Mouse (Mus musculus) mature B cell (primary cell): Measurements from ENCODE around the gene Asb16.

Experiments used
- in situ Hi-C: fragments of 300-500 bp; cut with MboI; formaldehyde crosslinking; loops from 2 replicates; pipeline ENCODE4 v1.14.3; 2019

The Asb16 gene

DNA sequence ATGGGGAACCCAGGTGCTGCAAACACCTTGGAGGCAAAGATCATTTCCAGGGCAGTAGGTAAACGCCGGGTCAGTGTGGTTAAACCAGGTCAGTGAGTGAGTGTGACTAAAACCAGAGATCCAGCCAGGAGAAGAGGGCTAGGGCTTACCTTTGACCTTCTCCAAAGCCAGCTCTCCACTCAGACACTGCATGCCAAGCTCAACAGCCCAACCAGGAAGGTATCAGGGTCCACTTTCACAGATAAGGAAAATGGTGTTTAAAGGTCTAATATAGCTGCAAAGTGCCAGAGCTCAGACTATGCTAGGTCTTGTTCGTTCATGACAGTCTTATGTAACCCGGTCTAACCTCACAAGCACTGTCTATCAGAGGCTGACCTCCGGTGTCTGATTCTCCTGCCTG lies 27.3 kb upstream of the Asb16 start:
- in situ Hi-C loops: no loop called here

- in situ Hi-C loops: no loop called here
Measured at GRCm38 (mm10) chr11:102241874-102242273, 26.7 kb upstream of the Asb16 start.

GRCm38 (mm10) chr11:102244926-102245449 lies 23.6 kb upstream of the Asb16 start:
- in situ Hi-C loops: no loop called here

DNA sequence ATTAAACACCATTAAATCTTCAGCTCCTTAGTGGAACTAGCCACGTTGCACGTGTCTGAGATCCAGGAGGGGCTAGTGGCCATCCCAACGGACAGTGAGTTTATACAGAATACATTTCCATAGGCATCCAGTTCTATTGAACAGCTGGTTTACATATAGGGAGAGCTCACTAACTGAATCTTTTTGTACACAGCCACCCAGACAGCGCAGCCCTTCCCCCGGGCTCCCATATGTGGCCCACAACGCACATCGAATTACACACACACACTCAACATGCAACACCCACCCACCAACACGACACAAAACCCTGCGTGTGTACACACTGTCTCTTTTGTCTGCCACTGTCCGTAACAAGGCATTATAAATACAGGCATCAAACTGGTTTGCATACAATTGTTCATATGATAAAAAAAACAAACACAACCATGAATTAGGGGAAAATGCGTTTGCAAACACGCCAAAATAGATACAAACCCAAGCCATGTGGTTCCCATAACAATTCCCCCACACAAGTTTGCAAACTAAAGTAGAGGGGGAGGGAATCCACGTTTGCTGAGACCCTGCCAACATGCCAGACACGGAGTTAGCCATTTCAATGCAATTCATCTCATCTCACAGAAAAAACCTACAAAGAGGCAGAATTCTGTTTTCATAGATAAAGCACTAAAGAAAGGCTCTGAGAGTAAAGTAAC lies 22.8 kb upstream of the Asb16 start:
- in situ Hi-C loops: no loop called here

DNA sequence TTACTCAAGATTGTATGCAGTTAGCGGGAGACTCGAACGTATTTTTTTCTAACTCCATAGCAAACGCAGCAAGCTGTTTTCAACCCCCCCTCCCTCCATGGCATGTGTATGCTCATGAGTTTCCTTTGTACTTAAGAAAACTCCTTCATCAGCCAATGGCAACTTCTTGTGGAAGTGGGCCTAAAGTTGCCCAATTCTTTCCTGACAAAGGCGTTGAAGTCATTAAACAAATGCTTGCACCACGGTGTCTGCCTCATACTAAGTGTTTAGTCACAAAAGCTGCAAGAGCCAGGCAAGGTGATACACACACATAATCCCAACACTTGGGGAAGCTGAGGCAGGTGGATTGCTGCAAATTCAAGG lies 22.3 kb upstream of the Asb16 start:
- in situ Hi-C loops: no loop called here

DNA sequence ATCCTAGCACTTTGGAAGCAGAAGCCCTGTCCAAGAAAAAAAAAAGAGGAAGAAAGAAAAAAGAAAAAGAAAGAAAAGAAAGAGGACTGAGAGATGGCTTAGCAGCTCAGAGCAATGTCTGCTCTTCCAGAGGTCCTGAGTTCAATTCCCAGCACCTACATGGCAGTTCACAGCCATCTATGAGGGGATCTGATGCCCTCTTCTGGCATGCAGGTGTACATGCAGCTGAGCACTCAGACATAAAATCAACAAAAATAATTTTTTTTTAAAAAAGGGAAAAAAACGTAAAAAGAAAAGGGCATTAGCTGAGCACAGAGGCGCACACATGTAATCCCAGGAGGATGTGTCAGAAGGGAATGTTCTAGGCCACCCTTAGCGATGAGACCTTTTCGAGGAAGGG lies 21.7 kb upstream of the Asb16 start:
- in situ Hi-C loops: no loop called here

- in situ Hi-C loops: no loop called here
Measured at GRCm38 (mm10) chr11:102248630-102249230, 19.8 kb upstream of the Asb16 start, which contains the start of gene BC030867. BC030867 (plus strand) TSS chr11:102248882.

- in situ Hi-C loops: no loop called here
Measured at GRCm38 (mm10) chr11:102249351-102250090, 19.0 kb upstream of the Asb16 start.

DNA sequence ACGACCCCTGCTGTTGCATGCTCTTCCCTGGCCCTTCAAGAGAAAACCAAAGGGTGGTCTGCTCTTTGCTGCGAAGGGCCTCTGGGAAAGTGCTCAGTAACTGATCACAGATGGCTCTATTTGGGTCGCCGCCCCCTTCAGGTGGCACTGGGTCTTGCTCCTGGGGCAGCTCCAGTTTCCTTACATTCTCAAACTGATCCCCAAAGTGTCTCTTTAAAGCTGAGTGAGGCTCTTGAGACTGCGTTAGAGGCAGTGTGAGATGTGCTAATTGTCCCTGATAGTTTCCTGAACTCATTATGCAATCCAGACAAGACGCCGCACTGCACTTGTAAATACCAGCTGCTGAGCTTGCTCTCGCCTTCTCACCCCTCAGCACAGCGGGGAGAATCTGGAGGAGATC lies 11.0 kb upstream of the Asb16 start:
- in situ Hi-C loops: no loop called here

GRCm38 (mm10) chr11:102258095-102258494 lies 10.4 kb upstream of the Asb16 start:
- in situ Hi-C loops: no loop called here

GRCm38 (mm10) chr11:102258521-102258920 lies 10.0 kb upstream of the Asb16 start:
- in situ Hi-C loops: no loop called here

DNA sequence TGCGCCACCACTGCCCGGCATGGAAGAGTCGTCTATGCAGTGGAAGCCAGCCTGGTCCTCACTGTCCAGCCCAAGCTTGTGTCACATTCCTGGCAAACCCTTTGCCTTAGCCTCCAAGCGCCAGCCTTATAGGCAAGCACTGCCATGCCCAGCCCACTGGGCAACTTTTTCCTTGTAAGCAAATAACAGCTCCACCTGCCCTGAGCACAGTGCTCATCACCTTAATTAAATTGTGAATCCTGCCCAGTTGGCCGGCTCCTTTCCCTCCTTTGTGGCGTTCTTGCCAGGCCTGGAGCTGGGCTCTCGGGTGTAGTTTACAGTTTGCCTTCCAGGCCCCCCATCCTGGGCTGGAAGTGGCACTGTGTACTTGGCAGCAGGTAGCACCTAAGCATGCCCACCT lies 5.3 kb upstream of the Asb16 start:
- in situ Hi-C loops: no loop called here

GRCm38 (mm10) chr11:102265816-102266215 lies 2.7 kb upstream of the Asb16 start:
- in situ Hi-C loops: no loop called here

- in situ Hi-C loops: no loop called here
Measured at GRCm38 (mm10) chr11:102266631-102267355, 1.8 kb upstream of the Asb16 start.

DNA sequence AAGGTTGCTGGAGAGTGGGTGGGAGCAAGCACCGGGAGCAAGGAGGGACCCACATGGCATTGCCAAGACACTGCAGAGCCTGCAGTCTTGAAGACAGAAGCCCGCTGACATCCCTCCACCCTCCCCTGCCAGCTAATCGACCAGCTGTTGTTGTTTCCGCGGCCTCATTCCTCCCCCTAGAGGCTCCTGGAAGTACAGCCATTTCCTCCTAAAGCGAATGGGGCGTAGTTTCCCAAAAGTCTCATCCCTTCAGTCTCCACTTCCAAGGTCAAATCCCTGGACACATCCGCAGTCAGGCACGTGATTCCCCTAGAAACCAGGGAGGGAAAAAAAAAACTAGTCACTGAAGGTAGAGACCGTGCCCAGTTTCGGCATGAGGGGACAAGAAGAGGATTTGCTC lies 1.1 kb upstream of the Asb16 start:
- in situ Hi-C loops: no loop called here

DNA sequence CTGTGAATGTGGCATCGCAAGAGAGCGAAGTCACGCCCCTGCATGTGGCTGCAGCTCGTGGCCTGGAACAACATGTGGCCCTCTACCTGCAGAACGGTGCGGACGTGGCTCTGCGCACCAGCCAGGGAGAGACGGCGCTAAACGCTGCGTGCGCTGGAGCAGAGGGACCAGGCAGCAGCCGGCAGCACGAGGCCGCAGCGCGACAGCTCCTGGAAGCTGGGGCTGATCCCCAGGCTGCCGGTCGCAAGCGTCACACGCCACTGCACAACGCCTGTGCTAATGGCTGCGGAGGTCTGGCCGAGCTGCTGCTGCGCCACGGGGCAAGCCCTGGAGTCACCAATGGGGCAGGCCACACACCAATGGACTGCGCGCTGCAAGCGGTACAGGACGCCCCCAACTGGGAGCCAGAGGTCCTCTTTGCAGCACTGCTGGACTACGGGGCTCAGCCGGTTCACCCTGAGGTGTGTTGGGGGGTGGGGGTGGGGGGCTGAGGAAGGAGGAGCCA lies 7.9 kb downstream of the Asb16 start:
- in situ Hi-C loops: loop anchor here (25.0 kb wide), 1 partner anchor 839 kb away; the partner anchor contains the start of genes Ifi35, Ptges3l, Rpl27 and Rundc1

GRCm38 (mm10) chr11:102277754-102278153 lies 9.2 kb downstream of the Asb16 start:
- in situ Hi-C loops: loop anchor here (25.0 kb wide), 1 partner anchor 840 kb away; the partner anchor contains the start of genes Ifi35, Ptges3l, Rpl27 and Rundc1

- in situ Hi-C loops: loop anchor here (25.0 kb wide), 1 partner anchor 842 kb away; the partner anchor contains the start of genes Ifi35, Ptges3l, Rpl27 and Rundc1
Measured at GRCm38 (mm10) chr11:102279595-102279994, 11.1 kb downstream of the Asb16 start.

- in situ Hi-C loops: loop anchor here (25.0 kb wide), 1 partner anchor 843 kb away; the partner anchor contains the start of genes Ifi35, Ptges3l, Rpl27 and Rundc1
Measured at GRCm38 (mm10) chr11:102280267-102280666, 11.7 kb downstream of the Asb16 start.

DNA sequence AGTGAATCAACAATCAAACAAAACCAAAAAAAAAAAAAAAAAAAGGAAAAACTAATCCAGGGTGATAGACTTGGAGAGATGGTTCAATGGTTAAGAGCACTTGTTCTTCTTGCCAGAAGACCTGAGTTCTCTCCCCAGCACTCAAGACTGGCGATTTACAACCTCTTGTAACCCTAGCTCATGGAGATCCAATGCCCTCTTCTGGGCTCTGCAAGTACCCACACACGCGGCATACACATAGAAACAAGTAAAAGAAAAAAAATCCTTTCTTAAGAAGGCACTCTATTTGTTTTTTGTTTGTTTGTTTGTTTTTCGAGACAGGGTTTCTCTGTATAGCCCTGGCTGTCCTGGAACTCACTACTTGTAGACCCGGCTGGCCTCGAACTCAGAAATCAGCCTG lies 15.4 kb downstream of the Asb16 start:
- in situ Hi-C loops: loop anchor here (25.0 kb wide), 1 partner anchor 847 kb away; the partner anchor contains the start of genes Ifi35, Ptges3l, Rpl27 and Rundc1

DNA sequence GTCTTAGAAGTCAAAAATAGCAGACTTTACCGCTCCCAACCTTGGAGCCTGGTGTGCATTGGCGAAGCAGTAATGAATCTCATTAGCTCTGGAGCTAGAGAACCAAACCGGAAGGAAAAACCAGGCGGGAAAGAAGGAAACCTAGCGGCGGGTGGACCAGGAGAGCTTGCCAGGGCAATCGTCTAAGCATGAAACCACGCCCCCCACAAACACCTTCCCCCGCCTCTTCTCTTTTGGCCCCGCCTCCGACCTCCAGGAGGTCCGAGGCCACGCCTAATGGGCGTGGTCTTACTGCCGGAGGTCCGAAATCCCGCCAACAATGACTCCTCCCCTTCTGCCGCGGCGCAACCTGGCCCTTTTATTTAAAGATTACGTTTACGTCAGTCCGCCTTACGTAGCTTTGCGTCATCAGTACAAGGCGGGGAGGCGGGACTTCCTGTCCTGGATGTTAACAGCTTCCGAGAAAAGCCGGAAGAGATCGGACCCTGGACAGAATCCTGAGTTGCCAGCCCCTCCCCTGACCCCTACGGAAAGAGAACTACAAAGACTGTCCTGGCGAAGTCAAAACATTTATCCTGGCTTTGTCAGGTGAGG lies 16.1 kb downstream of the Asb16 start, which contains the start of gene Tmub2:
Gene Tmub2, plus strand, starts transcription at position 431 of the 594 bp plus-strand sequence.
- in situ Hi-C loops: loop anchor here (25.0 kb wide), 1 partner anchor 847 kb away; the partner anchor contains the start of genes Ifi35, Ptges3l, Rpl27 and Rundc1
